Mouse (Mus musculus) layer of hippocampus, adult 9-10 months (tissue): ENCODE measurements at regions not wholly inside any gene's neighbourhood (a gene's known extent, or its start where the extent isn't known, plus 50 kb on each side); places are given as distances from the start of the nearest gene placed in this dataset.

Experiments
- DNase-seq: peaks from one replicate; pipeline ENCODE4 v3.0.0; 2022; ENCODE audit warnings: low spot score

DNA sequence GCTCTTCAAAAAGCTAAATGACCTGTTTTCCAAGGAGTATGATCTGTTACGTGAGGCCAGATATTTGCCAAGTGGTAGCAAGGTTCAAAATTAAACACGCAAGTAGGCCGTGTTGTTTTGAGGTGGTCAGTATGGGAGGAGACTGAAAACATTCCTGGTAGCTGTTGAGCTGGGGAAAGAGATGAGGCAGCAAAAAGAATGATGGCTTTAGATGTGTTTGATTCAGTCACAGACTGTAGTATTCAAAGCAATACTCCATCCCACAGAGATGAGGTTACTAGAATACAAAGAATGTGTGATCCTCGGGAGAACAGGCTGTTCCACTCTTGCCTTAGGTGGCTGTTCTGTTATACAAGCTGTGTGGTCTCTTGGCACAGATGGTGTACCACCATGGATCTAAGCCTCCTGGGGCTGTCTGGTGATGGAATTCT is 742.7 kb upstream of the Zeb2 start:
- DNase-seq, result peak; percentile 40

DNA sequence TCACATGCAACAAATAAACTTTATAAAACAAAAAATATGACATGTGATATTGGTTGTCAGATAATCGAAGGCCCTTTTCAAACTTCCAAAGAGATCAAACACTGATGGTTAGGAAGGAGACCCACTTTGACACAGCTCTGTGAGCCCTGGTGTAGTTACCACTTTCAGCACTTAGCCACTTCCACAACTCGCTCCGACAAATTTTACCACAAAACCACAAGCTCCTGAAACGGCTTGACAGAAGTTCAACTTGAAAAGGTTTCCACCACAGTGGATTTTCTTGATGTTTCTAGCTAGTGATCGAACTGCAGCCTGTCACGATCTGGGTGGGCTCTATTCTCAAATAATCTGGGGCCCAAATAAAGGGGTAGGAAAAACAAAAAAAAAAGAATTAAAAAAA is 742.2 kb upstream of the Zeb2 start:
- no peak for DNase-seq

DNA sequence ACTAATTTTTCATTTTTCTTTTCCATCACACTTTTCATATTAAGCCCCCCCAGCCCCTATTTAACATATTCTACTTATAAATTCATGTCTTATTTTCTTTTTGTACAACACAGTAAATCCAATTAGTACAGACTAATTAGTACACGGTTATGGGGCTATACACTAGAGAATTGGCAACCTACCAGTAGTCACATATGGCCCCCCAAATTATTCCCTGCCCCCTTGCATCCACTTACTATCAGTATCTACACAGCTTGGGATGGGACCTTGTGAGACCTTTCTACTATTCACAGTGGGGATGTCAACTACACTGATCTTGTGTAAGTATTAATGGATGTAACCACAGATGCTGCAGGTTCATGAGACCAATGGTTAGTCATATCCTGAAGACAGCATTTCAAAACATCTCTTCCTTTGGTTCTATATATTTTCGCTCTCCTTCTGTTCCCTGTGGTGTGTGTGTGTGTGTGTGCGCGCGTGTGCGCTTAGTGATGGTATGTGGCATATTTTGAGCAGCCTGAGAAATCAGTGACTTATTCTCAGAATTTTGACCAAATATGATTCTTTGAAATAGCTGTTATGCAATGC is 732.9 kb upstream of the Zeb2 start:
- DNase-seq, result no peak

DNA sequence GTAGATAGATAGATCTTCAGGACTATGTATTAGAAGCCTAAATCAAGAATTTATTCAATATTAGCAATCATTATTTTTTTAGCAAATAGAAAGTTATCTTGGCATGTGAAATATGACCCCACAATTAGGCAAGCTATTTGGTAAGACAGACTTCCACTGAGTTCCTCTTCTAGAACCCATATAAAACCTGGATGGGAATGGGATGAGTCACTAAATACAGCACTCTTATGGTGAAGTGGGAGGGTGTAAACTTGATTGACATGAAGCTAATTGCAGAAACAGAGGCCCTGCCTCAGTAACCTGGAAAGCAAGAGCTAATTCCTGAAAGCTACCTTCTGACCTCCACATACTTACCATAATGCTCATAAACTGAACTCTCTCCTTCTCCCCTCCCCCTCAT is 723.2 kb upstream of the Zeb2 start:
- no peak for DNase-seq

DNA sequence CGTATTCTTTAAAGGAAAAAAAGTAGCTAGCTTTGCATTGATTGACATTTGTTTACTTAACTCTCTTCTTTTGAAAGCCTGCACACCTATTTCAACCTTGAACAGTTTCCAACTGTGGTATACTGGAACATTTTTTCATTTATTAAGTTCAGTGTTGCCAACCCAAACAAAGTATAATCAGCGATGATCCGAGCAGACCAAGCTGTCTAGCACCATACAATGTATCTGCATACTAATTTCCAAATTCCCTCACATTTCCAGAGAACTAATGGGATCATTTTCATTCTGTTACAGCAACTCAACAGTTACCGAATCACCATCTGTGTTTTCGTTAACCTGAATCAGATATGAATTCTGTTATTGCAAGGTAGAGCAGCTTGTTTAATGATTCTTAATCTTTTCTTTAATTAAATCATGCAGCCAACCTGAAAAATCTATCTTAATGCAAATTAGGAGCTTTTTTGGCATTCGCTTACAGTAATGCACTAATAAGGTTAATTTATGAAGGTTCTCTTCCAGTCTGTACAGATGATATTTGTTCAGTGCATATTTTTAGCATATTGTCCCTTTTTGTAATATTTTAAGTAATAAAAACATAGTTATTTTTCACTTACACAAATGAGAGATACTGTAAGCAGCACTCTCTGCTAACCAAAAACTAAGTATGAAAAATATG is 719.5 kb upstream of the Zeb2 start:
- no peak for DNase-seq

DNA sequence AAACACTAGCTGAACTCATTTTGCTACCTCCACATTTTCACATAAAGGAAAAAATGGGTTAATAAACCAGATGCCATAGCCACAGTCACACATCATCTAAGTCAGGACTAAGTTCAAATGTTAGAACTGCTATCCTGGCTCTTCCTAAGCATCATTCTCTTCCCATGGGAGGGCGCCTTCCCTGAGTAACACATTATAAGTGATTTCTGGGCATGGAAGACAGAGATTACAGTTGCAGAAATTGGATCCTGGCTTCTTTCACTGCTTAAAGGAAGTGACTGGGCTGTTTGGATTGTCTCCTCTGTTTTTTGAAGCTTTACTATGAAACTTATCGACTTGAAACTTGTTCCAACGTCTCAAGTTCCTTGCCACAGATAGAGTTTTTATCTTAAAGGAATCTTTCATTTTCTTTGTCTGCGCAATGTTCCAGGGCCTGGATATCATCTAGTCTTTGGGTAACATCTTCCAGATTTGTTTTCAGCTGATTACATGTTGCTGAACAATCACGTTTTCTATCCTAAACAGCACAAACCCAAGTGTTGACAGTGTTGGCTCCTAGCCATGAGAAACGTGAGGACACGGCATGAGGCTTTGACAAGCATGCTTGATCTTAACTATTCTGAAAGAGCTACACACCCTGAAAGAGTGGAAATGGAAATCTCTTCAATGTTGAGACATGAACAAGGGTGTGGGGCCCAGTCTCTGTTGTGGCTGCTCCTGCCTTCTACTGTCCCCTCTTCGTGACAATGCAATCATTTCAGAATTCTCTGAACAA is 700.9 kb upstream of the Zeb2 start:
- DNase-seq, result no peak

DNA sequence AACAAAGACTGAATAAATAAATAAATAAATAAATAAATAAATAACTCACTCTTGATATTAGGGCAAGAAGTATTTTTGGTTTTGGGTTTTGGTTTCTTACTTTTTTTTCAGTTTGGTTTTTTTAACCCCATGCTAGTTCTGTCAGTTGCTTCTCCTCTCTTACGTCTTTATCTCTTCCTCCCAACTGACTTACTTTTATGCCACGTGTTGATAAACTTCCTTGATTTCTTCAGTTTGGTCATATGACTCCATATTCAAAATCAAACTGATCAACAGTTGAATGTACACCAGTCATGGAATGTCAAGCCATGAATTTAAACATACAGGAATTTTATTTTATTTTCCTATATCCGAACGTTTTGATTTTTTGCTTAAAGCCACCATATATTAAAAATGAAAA is 697.5 kb upstream of the Zeb2 start:
- no peak for DNase-seq

DNA sequence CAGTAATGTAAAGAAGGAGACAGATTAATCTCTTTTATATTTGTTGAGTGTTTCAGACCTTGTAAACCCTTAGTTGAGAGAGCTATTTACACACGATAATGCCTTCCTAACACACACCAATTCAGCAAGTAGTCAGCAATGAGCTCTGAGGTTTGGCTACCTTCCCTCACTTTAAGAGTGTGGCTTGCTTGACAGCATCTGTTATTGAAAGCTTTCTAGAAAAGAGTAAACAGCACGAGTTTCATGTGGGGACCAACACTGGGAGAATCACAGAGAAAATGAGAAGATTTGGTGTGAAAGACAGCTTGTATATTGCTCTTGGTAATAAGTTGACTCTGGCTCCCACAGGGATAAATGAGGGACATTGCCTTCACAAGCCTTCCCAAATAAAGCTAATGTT is 688.1 kb upstream of the Zeb2 start:
- no peak for DNase-seq

DNA sequence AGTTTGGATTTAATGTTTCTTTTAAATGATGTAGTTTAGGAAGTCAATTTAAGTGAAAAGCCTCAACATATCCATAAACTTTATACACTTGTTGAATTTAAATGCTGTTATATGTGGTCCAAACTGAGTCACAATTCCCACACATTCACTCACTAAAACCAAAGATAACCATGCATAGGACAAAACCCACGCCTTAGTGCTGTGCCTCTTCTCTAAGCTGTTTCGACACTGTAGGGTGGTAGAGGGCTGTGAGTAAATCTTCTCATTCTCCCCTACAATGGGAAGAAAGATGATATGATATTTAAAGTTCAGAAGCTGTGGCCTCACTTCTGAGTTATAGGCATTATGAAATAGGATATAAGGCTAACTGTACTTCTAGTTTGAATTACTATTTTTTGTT is 682.9 kb upstream of the Zeb2 start:
- DNase-seq, result no peak

DNA sequence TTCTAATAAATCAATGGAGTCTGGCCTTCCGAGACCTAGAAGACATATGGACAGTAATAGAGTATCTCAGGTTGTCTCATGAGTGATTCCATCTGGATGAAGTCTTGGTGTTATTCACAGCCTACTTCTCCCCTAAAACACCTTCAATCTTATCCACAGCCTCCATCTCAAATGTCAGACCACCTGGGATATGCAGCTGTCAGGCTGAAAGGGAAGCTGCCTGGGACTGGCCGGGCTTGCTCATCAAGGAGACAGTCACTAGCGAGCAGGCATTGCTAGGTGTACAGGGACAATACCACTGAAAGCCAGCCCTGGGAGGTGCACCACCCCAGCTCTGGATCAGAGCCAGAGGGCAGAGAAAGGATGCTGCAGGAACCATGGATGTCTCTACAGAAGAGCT is 676.4 kb upstream of the Zeb2 start:
- no peak for DNase-seq

DNA sequence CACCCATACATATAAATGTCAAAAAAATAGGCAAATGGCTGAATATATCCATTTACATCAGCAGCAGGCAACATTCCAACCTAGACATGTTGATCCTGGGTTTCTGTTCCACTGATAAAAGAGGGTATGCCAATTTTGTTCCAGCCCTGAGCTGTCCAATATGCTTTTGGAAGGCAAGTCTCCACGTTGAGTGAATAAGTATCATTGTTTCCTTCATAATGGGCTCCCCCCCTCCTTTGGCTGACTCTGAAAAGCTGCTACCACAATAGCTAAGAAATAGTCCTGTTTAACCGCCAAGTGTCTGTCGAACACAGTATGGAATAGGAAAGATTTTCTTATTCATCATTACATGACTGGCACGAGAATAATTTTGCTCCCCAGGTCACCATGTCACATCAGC is 672.5 kb upstream of the Zeb2 start:
- DNase-seq, result no peak

DNA sequence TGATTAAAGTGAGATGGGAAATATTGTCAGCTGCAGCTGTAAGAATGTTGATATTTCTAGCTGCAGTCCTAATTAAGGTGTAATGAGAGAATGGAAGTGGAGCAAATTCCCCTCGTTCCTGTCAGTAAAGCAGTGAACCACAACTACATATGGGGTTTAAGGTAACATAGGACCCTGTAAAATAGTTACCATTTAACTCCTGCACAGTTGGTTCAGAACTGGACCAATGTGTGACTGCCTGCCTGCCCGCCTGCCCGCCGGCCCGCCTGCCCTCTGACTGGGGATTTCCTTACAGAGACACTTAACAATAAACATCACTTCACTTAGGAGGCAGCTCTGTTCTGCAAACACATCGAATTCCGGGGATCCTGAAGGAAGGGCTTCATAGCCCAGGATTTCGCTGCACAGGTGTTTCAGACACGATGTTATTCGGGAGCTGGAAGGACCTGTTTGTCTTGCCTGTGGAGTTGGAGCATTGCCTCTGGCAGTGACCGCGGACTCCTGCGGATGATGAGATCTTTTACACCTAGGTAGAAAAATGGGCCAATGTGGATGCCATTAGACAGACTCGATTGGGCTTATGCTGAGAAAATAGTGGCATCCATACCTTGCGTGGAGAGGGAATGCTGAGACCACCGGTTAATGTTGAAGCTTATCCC is 670.7 kb upstream of the Zeb2 start:
- DNase-seq, result no peak

DNA sequence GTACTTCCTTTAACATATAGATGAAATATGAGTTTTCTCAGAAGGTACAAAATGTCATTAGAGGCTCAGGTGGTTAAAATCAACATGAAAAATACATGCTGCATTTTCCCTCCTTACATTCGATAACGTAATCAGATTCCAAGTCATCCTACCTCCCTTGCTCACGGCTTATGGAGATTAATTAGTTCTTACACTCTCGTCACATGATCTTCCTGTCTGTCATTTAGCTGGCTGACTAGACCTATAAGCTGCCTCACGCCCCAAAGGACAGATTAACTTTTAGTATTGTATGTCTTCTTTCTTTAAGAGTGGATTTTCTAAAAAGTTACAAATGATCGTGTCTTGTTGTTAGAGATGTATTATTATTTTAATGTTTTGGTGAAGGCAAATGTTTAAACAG is 669.6 kb upstream of the Zeb2 start:
- DNase-seq, result no peak

DNA sequence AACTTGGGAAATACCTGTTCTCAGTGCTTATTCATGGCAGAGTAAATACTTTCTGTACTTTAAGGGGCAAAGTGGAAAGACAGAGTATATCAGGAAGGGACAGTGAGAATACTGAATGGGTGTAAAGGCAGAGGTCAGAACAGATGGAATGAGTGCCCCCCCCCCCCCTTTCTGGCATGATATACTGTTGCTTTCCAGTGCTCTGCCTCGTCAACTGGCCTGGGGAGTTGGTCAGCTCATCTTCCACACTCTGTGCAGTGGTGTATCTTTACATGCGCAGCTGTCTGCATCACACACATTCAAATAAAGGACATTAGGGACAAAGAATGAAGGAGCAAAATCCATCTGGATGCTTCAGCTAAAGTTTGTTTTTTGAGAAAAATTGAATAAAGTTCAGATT is 668.5 kb upstream of the Zeb2 start:
- DNase-seq, result no peak

DNA sequence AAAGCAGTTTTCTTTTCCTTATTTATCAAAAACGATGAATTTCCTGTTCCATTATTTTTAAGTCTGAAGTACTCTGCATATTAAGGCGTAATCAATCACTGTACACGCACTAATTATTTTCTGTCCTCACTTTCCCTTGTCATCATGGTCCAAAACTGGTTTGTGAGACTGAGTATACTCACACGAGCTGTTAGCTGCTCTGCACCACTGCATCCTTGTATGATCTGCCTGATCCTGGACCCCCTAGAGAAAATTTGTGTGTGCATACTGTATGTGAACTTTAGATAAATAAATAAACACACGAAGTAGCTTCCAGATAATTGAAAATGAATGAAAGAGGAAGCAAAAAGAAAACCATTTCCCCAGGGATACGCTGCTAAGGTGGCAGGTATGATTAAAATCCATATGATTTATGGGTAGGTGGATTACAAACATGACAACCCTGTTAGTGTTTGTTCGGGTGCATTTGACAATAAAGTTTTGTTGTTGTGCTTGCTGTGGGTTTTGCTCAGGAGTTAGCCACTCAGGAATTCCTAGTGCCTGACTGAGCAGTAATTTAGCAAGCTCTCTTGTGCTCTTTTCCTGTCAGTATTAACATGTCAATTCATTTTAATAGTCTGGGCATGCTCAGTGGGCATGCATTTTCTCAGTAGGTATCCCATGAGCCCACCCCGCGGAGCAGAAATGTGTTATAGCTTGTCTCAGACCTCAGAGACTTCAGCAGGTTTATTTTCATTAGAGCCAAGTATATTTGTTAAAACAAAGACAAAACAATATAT is 666.6 kb upstream of the Zeb2 start:
- DNase-seq, result no peak

DNA sequence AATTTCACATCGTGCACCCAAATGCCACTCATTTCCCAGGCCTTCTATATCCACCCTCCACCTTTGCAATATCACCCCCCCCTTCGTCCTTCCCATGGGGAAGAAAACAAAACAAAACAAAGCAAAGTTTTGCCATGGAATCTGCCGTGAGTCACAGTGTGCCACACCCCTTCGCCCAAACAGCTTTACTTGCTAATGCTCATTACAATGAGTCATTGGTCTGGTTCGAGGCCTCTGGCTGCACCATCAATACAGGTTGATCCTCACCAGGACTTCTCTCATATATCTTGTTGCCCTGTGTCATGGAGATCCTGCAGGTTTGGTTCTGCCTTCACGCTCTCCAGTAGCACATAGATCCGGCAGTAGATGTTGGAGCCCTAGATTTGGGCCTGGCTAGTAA is 660.3 kb upstream of the Zeb2 start:
- no peak for DNase-seq

DNA sequence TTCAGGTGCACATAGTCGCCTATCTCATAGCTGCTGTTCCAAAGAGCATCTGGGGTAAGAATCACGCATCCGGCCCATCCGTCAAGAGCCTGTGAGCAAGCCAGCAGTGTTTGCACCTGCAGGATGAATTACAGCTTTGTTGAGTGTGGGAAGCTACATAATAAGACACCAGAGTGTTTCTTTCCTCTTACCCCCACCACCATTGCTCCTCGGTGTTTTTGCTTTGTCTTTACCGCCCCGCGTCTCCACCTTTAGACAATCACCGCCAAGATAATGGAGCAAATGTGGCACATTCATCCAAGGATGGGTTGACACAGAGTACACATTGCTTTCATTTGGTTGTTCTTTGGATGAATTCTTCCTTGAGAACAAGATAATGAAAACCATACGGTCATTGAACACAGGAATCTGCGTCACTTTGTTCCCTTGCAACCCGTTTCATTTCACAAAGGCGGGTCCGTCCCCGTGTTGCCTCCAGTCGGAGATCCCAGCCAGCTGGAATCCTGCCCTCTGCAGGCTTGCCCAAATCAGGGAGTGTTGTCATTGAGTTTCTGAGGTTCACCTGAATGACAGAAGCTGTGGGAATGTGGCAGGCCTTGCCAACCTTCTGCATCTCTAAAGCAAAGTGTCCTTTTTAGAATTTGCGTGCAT is 659.4 kb upstream of the Zeb2 start:
- no peak for DNase-seq

DNA sequence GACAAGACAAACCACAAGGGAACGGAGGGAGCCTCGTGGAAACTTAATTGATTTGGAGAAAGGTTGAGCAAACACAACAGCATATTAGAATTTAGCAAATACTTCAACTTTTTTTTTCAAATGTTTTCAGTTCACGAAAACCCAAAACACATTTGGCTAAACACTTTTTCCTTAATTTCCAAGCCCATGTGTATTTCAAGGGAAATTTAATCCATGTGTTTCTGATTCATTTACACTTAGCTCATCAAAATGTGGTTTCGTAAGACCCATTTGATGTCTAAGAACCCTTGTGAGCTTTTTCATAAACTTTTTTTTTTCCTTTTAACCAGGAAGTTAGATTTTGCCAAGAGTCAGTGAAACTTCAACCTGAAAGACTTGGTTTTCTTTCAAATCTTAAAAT is 658.5 kb upstream of the Zeb2 start:
- no peak for DNase-seq

DNA sequence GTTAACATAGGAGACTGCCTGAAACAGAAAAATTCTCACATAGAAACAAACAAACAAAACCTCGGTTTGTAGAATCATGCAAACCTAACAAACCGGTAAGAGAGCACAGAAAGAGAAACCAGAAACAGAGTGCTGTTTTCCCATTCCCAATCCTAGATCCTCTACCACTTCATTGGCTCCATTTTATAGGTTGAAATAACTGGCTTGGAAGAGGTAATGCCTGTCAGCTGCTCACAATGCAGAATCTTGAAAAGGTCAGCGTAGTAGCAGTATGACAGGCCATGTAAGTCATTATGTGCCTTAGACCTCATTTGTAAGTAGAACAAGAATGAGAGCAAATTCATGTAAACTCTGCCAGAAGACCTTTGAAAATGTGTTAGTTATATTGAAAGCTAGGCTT is 657.2 kb upstream of the Zeb2 start:
- no peak for DNase-seq

DNA sequence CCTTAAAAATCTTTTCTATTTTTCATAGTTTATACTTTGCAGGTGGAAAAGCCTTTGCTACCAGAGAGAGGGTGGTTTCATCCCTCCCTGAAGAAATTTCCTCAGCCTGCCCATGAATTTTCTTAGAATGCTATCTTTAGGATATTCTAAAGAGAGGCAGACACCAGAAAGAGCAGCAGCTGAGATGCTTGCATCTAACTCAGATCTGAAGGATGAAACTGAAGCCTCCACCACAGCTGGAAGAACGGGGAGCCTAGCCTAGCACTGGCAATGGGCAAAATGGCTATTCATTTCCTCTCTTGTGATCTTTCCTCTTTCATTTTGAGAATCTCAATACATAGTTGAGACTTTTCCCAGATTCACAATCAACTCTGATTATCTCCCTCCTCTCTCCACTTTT is 640.0 kb upstream of the Zeb2 start:
- no peak for DNase-seq

DNA sequence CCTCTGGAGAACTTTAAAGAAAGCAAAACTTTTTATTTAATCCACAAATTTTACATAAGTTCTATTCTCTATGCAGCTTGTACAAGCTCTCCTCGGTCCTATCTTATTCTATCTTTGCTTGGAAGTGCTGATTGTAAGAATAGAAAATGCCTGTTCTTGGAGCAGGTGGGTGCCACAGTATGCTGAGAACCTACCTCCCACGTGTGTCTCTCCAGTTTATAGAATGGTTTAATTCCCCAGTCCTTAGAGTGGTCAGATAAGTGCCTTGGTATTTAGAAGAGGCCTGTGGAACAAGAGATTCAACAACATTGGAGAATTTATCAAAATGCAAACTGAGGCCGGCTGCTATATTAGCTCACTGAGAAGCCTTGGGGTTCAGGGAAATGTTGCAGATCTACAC is 639.2 kb upstream of the Zeb2 start:
- no peak for DNase-seq

DNA sequence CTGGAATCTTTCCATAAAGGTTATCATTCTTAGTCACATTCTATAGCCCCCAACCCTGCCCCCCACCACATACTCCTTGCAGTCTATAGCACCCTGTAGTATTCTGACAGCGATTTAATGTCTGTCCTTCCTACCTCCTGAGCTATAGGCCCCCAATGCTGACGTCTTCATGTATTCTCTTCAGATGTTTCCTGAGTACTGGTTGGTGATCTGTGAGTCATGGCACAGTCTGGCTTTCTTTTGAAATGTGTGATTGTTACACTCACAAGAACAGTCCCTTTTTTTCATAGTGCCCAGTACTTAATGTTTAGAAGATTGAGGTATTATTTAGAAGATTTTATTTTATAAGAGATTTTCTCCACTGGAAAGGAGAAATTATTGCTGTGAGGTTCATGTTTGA is 634.6 kb upstream of the Zeb2 start:
- no peak for DNase-seq
